Mouse (Mus musculus) urinary bladder, postnatal 4 days (tissue): ENCODE data around the gene Tle3.

ENCODE experiments used
- DNase-seq, 2 experiments: peaks; one replicate each; pipeline ENCODE4 v3.0.0; 2021 to 2022; ENCODE audit warnings: low spot score in 2 of 2

The Tle3 gene

GRCm38 (mm10) chr9:61396474-61396873 lies 24.3 kb downstream of the Tle3 start:
- DNase-seq = no peak

- DNase-seq = no peak
Measured at GRCm38 (mm10) chr9:61397130-61397529, 25.0 kb downstream of the Tle3 start.

- DNase-seq = no peak
Measured at GRCm38 (mm10) chr9:61398160-61398559, 26.0 kb downstream of the Tle3 start.

- DNase-seq = no peak
Measured at GRCm38 (mm10) chr9:61400132-61400531, 28.0 kb downstream of the Tle3 start.

- no peak for DNase-seq
Measured at GRCm38 (mm10) chr9:61401664-61402063, 29.5 kb downstream of the Tle3 start.

- DNase-seq = no peak
Measured at GRCm38 (mm10) chr9:61402268-61402667, 30.1 kb downstream of the Tle3 start.

- no peak for DNase-seq
Measured at GRCm38 (mm10) chr9:61402716-61403115, 30.6 kb downstream of the Tle3 start.

GRCm38 (mm10) chr9:61403866-61404614 lies 31.9 kb downstream of the Tle3 start:
- DNase-seq = no peak

GRCm38 (mm10) chr9:61404615-61404980 lies 32.4 kb downstream of the Tle3 start:
- no peak for DNase-seq

GRCm38 (mm10) chr9:61404998-61405621 lies 32.9 kb downstream of the Tle3 start:
- peak; percentile 74 to 80 for DNase-seq

- DNase-seq = no peak
Measured at GRCm38 (mm10) chr9:61406343-61406742, 34.2 kb downstream of the Tle3 start.

- no peak for DNase-seq
Measured at GRCm38 (mm10) chr9:61409046-61409445, 36.9 kb downstream of the Tle3 start.

- no peak for DNase-seq
Measured at GRCm38 (mm10) chr9:61413665-61414456, 41.7 kb downstream of the Tle3 start.

GRCm38 (mm10) chr9:61416571-61416970 lies 44.4 kb downstream of the Tle3 start:
- no peak for DNase-seq

GRCm38 (mm10) chr9:61421626-61422025 lies 49.5 kb downstream of the Tle3 start:
- no peak for DNase-seq

GRCm38 (mm10) chr9:61424245-61424644 lies 52.1 kb downstream of the Tle3 start:
- DNase-seq = no peak

- no peak for DNase-seq
Measured at GRCm38 (mm10) chr9:61426493-61426892, 54.3 kb downstream of the Tle3 start.

- DNase-seq = no peak
Measured at GRCm38 (mm10) chr9:61427051-61427450, 54.9 kb downstream of the Tle3 start.

GRCm38 (mm10) chr9:61427901-61428300 lies 55.7 kb downstream of the Tle3 start:
- DNase-seq = no peak

- DNase-seq = no peak
Measured at GRCm38 (mm10) chr9:61431830-61432229, 59.7 kb downstream of the Tle3 start.

- DNase-seq = no peak
Measured at GRCm38 (mm10) chr9:61433206-61433605, 61.0 kb downstream of the Tle3 start.

GRCm38 (mm10) chr9:61434062-61434461 lies 61.9 kb downstream of the Tle3 start:
- DNase-seq = no peak
